Mouse (Mus musculus): ENCODE results near the gene Def8.

- TF ChIP-seq CTCF (IDR thresholded peaks at IDR 0.05; ENCODE audit: low read depth) (no peak), EP300 (optimal IDR thresholded peaks at IDR 0.05) (no peak)
These were observed 11.5 kb upstream of the Def8 start for GRCm38 (mm10) chr8:123411781-123412327.

All from stomach, postnatal 0 days (tissue).